Mouse (Mus musculus): Measurements from ENCODE around the gene Sec1. TPM values are rescaled to one million over a fixed set of nuclear protein-coding genes. Genes with fewer than 3 reads are reported as not detected.
A peak's percentile ranks its signal among the peaks of the same experiment; 100 is the strongest.

The Sec1 gene
- polyA plus RNA-seq, 1 experiment from 2014 or later, result 3.4 TPM

DNA sequence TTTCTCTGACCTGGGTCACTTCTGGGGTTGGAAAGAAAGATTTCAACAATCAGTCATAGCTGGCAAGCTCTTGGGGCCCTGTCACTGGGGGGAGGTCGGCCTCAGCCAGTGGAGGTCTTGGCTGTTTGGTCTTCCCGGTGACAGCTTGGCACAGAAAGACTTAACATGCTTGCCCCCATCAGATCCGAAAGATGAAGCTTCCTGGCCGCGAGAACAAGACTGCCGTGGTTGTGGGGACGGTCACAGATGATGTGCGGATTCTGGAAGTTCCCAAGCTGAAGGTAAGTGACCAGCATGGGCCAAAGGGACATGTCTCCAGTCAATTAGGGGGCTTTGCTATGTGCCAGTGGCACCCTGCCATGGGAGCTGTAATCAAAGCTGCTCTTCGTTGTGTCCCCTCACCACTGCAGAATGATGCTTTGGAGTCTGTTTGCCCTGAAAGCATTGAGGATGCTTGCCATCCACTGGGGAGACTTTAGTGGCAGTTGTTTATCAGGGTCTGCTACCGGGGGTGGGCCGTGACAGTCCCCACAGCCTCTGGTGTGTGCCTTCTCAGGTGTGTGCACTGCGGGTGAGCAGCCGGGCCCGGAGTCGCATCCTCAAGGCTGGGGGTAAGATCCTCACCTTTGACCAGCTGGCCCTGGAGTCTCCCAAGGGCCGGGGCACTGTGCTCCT is 25.7 kb upstream of the Sec1 start:
- H3K4me2 ChIP-seq (ENCODE audit: low read depth, low read length), result peak overlapping the region; percentile 80
- H3K4me3 ChIP-seq (replicated peaks; ENCODE audit: low read length), result peak overlapping the region; percentile 89; the same call in 1 of the 2 replicates
- no peaks in the 10 kb centered on the region for H3K27me3 ChIP-seq (ENCODE audit: control insufficient read depth, insufficient read depth, low read length)
- no peak for ATAC-seq (ENCODE audit: insufficient read depth, low FRiP score)
- 87% methylated on average over 14 of the region's 16 CpGs for WGBS
- peaks cover 27% of the 10 kb centered on the region for H3K4me1 ChIP-seq (ENCODE audit: control insufficient read depth, insufficient read depth, low read length)
- H3K36me3 ChIP-seq (ENCODE audit: control insufficient read depth, insufficient read depth, low read length), result peaks cover 12% of the 10 kb centered on the region
- no peak overlapping the region for H3K27ac ChIP-seq (ENCODE audit: low read length)
- H3K9ac ChIP-seq (ENCODE audit: low read length), result peak overlapping the region; percentile 93
- no peaks in the 10 kb centered on the region for H3K9me3 ChIP-seq (replicated peaks; ENCODE audit: control insufficient read depth, low read length)

GRCm38 (mm10) chr7:45719180-45719579 is 25.0 kb upstream of the Sec1 start:
- peaks cover 32% of the 10 kb centered on the region for H3K4me1 ChIP-seq (ENCODE audit: control insufficient read depth, insufficient read depth, low read length)
- no peak for ATAC-seq (ENCODE audit: insufficient read depth, low FRiP score)
- H3K27ac ChIP-seq (ENCODE audit: low read length), result peak overlapping the region; percentile 88
- peaks cover 8% of the 10 kb centered on the region for H3K36me3 ChIP-seq (ENCODE audit: control insufficient read depth, insufficient read depth, low read length)
- peak overlapping the region; percentile 80 for H3K4me2 ChIP-seq (ENCODE audit: low read depth, low read length)
- peak overlapping the region; percentile 89 for H3K4me3 ChIP-seq (replicated peaks; ENCODE audit: low read length)
- 77% methylated on average over 10 of the region's 10 CpGs for WGBS
- H3K9me3 ChIP-seq (replicated peaks; ENCODE audit: control insufficient read depth, low read length), result no peaks in the 10 kb centered on the region
- no peaks in the 10 kb centered on the region for H3K27me3 ChIP-seq (ENCODE audit: control insufficient read depth, insufficient read depth, low read length)
- peak overlapping the region; percentile 93 for H3K9ac ChIP-seq (ENCODE audit: low read length)

GRCm38 (mm10) chr7:45718331-45718730 is 24.1 kb upstream of the Sec1 start:
- Histone ChIP-seq H3K27ac (ENCODE audit: low read length) (peak overlapping the region; percentile 88), H3K4me2 (ENCODE audit: low read depth, low read length) (peak overlapping the region; percentile 80), H3K4me1 (ENCODE audit: control insufficient read depth, insufficient read depth, low read length) (peaks cover 34% of the 10 kb centered on the region), H3K36me3 (ENCODE audit: control insufficient read depth, insufficient read depth, low read length) (peaks cover 11% of the 10 kb centered on the region), H3K9ac (ENCODE audit: low read length) (peak overlapping the region; percentile 93), H3K27me3 (ENCODE audit: control insufficient read depth, insufficient read depth, low read length) (no peaks in the 10 kb centered on the region), H3K4me3 (replicated peaks; ENCODE audit: low read length) (peak overlapping the region; percentile 89), H3K9me3 (replicated peaks; ENCODE audit: control insufficient read depth, low read length) (no peaks in the 10 kb centered on the region)
- no peak for ATAC-seq (ENCODE audit: insufficient read depth, low FRiP score)
- WGBS, result under 1% methylated on average over 20 of the region's 20 CpGs

DNA sequence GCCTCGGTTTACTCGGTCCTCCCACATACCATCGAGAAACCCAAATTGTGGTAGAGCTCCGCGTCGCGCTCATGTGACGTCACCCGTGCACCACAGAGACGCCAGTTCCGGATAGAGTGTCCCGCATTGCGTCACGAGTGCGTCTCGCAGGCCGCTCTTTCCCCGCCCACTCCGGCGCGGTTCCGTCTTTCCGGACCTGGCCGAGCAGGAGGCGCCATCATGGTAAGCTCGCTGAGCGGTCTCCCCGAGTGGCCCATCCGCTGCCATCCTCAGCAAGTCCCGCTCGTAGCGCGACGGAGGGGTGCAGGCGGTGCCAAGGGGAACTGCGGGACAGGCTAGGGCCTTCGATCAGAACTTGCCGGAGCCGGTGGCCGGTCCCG is 23.7 kb upstream of the Sec1 start, which contains the start of gene Sphk2:
Gene Sphk2 (minus strand): TSS at position 85 of the 380 bp plus-strand sequence.
- peak within 1 kb of the TSS; percentile 93 for H3K9ac ChIP-seq (ENCODE audit: low read length)
- no peaks in the 10 kb centered on the region for H3K27me3 ChIP-seq (ENCODE audit: control insufficient read depth, insufficient read depth, low read length)
- 0% methylated on average over 41 of the region's 41 CpGs for WGBS
- H3K4me3 ChIP-seq (replicated peaks; ENCODE audit: low read length), result peak within 1 kb of the TSS; percentile 89
- H3K27ac ChIP-seq (ENCODE audit: low read length), result peak within 1 kb of the TSS; percentile 94
- H3K9me3 ChIP-seq (replicated peaks; ENCODE audit: control insufficient read depth, low read length), result no peaks in the 10 kb centered on the region
- H3K4me2 ChIP-seq (ENCODE audit: low read depth, low read length), result peak within 1 kb of the TSS; percentile 80
- H3K4me1 ChIP-seq (ENCODE audit: control insufficient read depth, insufficient read depth, low read length), result peaks cover 37% of the 10 kb centered on the region
- H3K36me3 ChIP-seq (ENCODE audit: control insufficient read depth, insufficient read depth, low read length), result peaks cover 12% of the 10 kb centered on the region
- ATAC-seq (ENCODE audit: insufficient read depth, low FRiP score), result peak; percentile 72

DNA sequence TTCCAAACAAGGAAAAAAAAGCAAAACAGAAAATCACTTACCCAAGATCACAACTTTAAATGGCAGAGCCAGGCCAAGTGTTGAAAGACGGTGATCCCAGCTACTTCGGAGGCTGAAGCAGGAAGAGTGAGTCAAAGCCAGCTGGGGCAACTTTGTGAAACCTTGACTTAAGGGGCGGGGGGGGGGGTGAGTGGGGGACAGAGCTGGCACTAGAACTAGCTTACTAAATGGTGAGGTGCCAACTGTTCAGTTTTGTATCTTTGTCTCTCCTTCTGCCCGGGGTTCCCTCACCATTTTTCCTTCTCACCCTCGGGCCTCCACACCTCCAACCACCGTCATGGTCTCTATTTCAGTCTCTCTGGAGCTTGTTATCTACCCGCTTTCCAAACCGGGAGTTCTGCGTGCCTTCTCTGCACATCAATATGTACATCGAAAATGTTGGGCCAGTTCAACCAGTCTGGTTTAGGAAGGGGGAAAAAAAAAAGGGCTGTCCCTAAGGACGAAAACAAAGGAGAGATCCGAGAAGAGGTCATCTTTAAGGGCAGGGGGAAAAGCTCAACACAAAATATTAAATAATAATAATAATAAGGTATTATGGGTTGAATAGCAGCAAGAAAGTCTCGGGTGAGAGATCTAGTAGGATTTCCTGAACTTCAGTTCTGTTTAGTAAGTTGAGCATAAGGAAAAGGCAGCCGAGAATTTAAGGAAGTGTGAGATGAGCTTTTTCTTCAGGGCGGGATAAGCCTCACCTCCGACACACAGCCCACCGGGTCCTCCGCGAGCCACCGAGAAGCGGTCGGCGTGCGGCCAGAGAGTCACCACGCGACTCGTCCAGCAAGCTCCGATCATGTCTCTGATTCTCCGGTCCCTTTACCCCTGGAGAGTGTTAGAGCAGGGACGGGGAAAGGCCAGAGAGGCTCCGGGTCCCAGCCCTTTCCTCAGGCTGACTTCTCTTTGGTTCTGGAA is 23.0 kb upstream of the Sec1 start:
- Histone ChIP-seq H3K27me3 (ENCODE audit: control insufficient read depth, insufficient read depth, low read length) (no peaks in the 10 kb centered on the region), H3K4me3 (replicated peaks; ENCODE audit: low read length) (peak overlapping the region; percentile 89), H3K9me3 (replicated peaks; ENCODE audit: control insufficient read depth, low read length) (no peaks in the 10 kb centered on the region), H3K36me3 (ENCODE audit: control insufficient read depth, insufficient read depth, low read length) (peaks cover 12% of the 10 kb centered on the region), H3K4me1 (ENCODE audit: control insufficient read depth, insufficient read depth, low read length) (peaks cover 37% of the 10 kb centered on the region), H3K9ac (ENCODE audit: low read length) (peak overlapping the region; percentile 93), H3K4me2 (ENCODE audit: low read depth, low read length) (peak overlapping the region; percentile 67), H3K27ac (ENCODE audit: low read length) (peak overlapping the region; percentile 94)
- 10% methylated on average over 31 of the region's 31 CpGs for WGBS
- ATAC-seq (ENCODE audit: insufficient read depth, low FRiP score), result no peak; the same call in 1 of the 2 replicates

GRCm38 (mm10) chr7:45716460-45716857 is 22.3 kb upstream of the Sec1 start:
- ATAC-seq (ENCODE audit: insufficient read depth, low FRiP score), result no peak
- H3K27me3 ChIP-seq (ENCODE audit: control insufficient read depth, insufficient read depth, low read length), result no peaks in the 10 kb centered on the region
- H3K4me3 ChIP-seq (replicated peaks; ENCODE audit: low read length), result peak overlapping the region; percentile 89
- no peaks in the 10 kb centered on the region for H3K9me3 ChIP-seq (replicated peaks; ENCODE audit: control insufficient read depth, low read length)
- peaks cover 12% of the 10 kb centered on the region for H3K36me3 ChIP-seq (ENCODE audit: control insufficient read depth, insufficient read depth, low read length)
- H3K27ac ChIP-seq (ENCODE audit: low read length), result peak overlapping the region; percentile 83; the same call in 1 of the 2 replicates
- H3K4me2 ChIP-seq (ENCODE audit: low read depth, low read length), result peak overlapping the region; percentile 67
- WGBS, result 90% methylated on average over 3 of the region's 3 CpGs
- peaks cover 37% of the 10 kb centered on the region for H3K4me1 ChIP-seq (ENCODE audit: control insufficient read depth, insufficient read depth, low read length)
- peak overlapping the region; percentile 93 for H3K9ac ChIP-seq (ENCODE audit: low read length)

- ATAC-seq (ENCODE audit: insufficient read depth, low FRiP score), result no peak
- H3K36me3 ChIP-seq (ENCODE audit: control insufficient read depth, insufficient read depth, low read length), result peaks cover 15% of the 10 kb centered on the region
- H3K4me2 ChIP-seq (ENCODE audit: low read depth, low read length), result peak overlapping the region; percentile 67
- H3K27me3 ChIP-seq (ENCODE audit: control insufficient read depth, insufficient read depth, low read length), result no peaks in the 10 kb centered on the region
- H3K4me1 ChIP-seq (ENCODE audit: control insufficient read depth, insufficient read depth, low read length), result peaks cover 37% of the 10 kb centered on the region
- H3K9ac ChIP-seq (ENCODE audit: low read length), result peak overlapping the region; percentile 56
- H3K9me3 ChIP-seq (replicated peaks; ENCODE audit: control insufficient read depth, low read length), result no peaks in the 10 kb centered on the region
- peak overlapping the region; percentile 83 for H3K27ac ChIP-seq (ENCODE audit: low read length)
- peak overlapping the region; percentile 89 for H3K4me3 ChIP-seq (replicated peaks; ENCODE audit: low read length)
- 79% methylated on average over 19 of the region's 19 CpGs for WGBS
Observed at GRCm38 (mm10) chr7:45715741-45716459, 21.7 kb upstream of the Sec1 start.

GRCm38 (mm10) chr7:45715090-45715708 is 21.0 kb upstream of the Sec1 start, which contains the start of gene Rpl18:
Gene Rpl18 (plus strand): TSS chr7:45715457.
- WGBS, result 6% methylated on average over 34 of the region's 34 CpGs
- Histone ChIP-seq H3K4me1 (ENCODE audit: control insufficient read depth, insufficient read depth, low read length) (peaks cover 37% of the 10 kb centered on the region), H3K36me3 (ENCODE audit: control insufficient read depth, insufficient read depth, low read length) (peaks cover 13% of the 10 kb centered on the region)

More at GRCm38 (mm10) chr7:45715090-45715708, 21.0 kb upstream of the Sec1 start, which contains the start of gene Rpl18:
- peak within 1 kb of the TSS; percentile 67 for H3K4me2 ChIP-seq (ENCODE audit: low read depth, low read length)
- peak within 1 kb of the TSS; percentile 82 for H3K9ac ChIP-seq (ENCODE audit: low read length)
- H3K27ac ChIP-seq (ENCODE audit: low read length), result peak within 1 kb of the TSS; percentile 96
- no peaks in the 10 kb centered on the region for H3K9me3 ChIP-seq (replicated peaks; ENCODE audit: control insufficient read depth, low read length)
- ATAC-seq (ENCODE audit: insufficient read depth, low FRiP score), result peak; percentile 89
- peak within 1 kb of the TSS; percentile 89 for H3K4me3 ChIP-seq (replicated peaks; ENCODE audit: low read length)
- H3K27me3 ChIP-seq (ENCODE audit: control insufficient read depth, insufficient read depth, low read length), result no peaks in the 10 kb centered on the region
